Mouse (Mus musculus): ENCODE data around the gene Rhot2.
A peak's percentile ranks its signal among the peaks of the same experiment; 100 is the strongest.

The Rhot2 gene

GRCm38 (mm10) chr17:25842509-25842908 lies 2.1 kb downstream of the Rhot2 start:
- DNase-seq (ENCODE audit: extremely low read depth, low read depth): no peak

GRCm38 (mm10) chr17:25841117-25841880 lies 3.4 kb downstream of the Rhot2 start, which contains the start of gene Gm20683:
Gm20683 (minus strand) TSS chr17:25841763.
- DNase-seq (ENCODE audit: extremely low read depth, low read depth): no peak

- DNase-seq (ENCODE audit: extremely low read depth, low read depth): no peak
These were observed 4.1 kb downstream of the Rhot2 start for GRCm38 (mm10) chr17:25840519-25840918.

- DNase-seq (ENCODE audit: extremely low read depth, low read depth): no peak
These were observed 5.0 kb downstream of the Rhot2 start for GRCm38 (mm10) chr17:25839455-25840235.

- no peak for DNase-seq (ENCODE audit: extremely low read depth, low read depth)
These were observed 5.7 kb downstream of the Rhot2 start for GRCm38 (mm10) chr17:25838904-25839303.

GRCm38 (mm10) chr17:25837533-25837932 lies 7.1 kb downstream of the Rhot2 start:
- DNase-seq (ENCODE audit: extremely low read depth, low read depth): no peak

GRCm38 (mm10) chr17:25837076-25837410 lies 7.6 kb downstream of the Rhot2 start, which contains the start of gene Rhbdl1:
Rhbdl1 (minus strand) TSS chr17:25837295.
- no peak for DNase-seq (ENCODE audit: extremely low read depth, low read depth)

GRCm38 (mm10) chr17:25836397-25837075 lies 8.1 kb downstream of the Rhot2 start:
- no peak for DNase-seq (ENCODE audit: extremely low read depth, low read depth)

- no peak for DNase-seq (ENCODE audit: extremely low read depth, low read depth)
These were observed 8.8 kb downstream of the Rhot2 start for GRCm38 (mm10) chr17:25835816-25836215.

- no peak for DNase-seq (ENCODE audit: extremely low read depth, low read depth)
These were observed 9.3 kb downstream of the Rhot2 start for GRCm38 (mm10) chr17:25835301-25835700.

- no peak for DNase-seq (ENCODE audit: extremely low read depth, low read depth)
These were observed 9.9 kb downstream of the Rhot2 start for GRCm38 (mm10) chr17:25834595-25835222.

- DNase-seq (ENCODE audit: extremely low read depth, low read depth): no peak
These were observed 10.6 kb downstream of the Rhot2 start for GRCm38 (mm10) chr17:25833961-25834594.

GRCm38 (mm10) chr17:25833291-25833663 lies 11.4 kb downstream of the Rhot2 start, which contains the start of gene Stub1:
Stub1 (minus strand) TSS chr17:25833404.
- no peak for DNase-seq (ENCODE audit: extremely low read depth, low read depth)

GRCm38 (mm10) chr17:25832436-25833290 lies 12.0 kb downstream of the Rhot2 start:
- DNase-seq (ENCODE audit: extremely low read depth, low read depth): peak; percentile 92

GRCm38 (mm10) chr17:25831451-25832281 lies 13.0 kb downstream of the Rhot2 start:
- DNase-seq (ENCODE audit: extremely low read depth, low read depth): no peak

GRCm38 (mm10) chr17:25830806-25831431 lies 13.7 kb downstream of the Rhot2 start:
- DNase-seq (ENCODE audit: extremely low read depth, low read depth): no peak

GRCm38 (mm10) chr17:25830200-25830753 lies 14.4 kb downstream of the Rhot2 start:
- DNase-seq (ENCODE audit: extremely low read depth, low read depth): no peak

GRCm38 (mm10) chr17:25829558-25830017 lies 15.1 kb downstream of the Rhot2 start:
- DNase-seq (ENCODE audit: extremely low read depth, low read depth): no peak

All from MEL-GATA-1-ER (cell line).